In genomic region chr14:99301472-99301871, GRCm38 (mm10) we compare ENCODE assay signal across 18 mouse cellular contexts. TPM values are rescaled to one million over a fixed set of nuclear protein-coding genes. Genes with fewer than 3 reads are reported as not detected.
DNase-seq lines count a peak whose midpoint lies in the region; ATAC-seq and TF ChIP-seq lines count a peak whose summit lies in the region.
"Had no signal": no experiment of that assay in that cellular context is flagged by ENCODE, and none has a peak within 500 bp of the region (broad histone marks: within the 10 kb centered on the region; RNA-seq: fewer than 3 reads in every experiment).

No protein-coding gene starts in this region.

- DNase-seq in forebrain, postnatal 0 days = no peak
- DNase-seq in forebrain, embryonic 10.5 days (ENCODE audit: extremely low spot score, low spot score) = no peak
- DNase-seq in thymus, postnatal 4 days = peak; percentile 23
- DNase-seq in thymus, adult 18-20 months = no peak
- peak; percentile 25 for DNase-seq in urinary bladder, postnatal 25 days (ENCODE audit: low spot score)
- no peak for DNase-seq in cerebellum, adult 8-10 months
- DNase-seq: B cell, adult 2 months; cerebellum, postnatal 14 days; gastrocnemius, adult 2 months; spleen, adult 18-20 months had no signal

- 0 out of 2 replicates have a peak, but pooled peaks cover 4% of the 10 kb centered on the region for H3K4me1 ChIP-seq in forebrain, postnatal 0 days (ENCODE audit: insufficient read depth)
- H3K4me1 ChIP-seq in forebrain, embryonic 10.5 days = peaks cover 43% of the 10 kb centered on the region
- no peaks in the 10 kb centered on the region; the same call in none of the 2 replicates for H3K4me1 ChIP-seq in intestine, embryonic 16.5 days (ENCODE audit: control insufficient read depth, insufficient read depth, low read length)
- H3K4me1 ChIP-seq in midbrain, embryonic 13.5 days (replicated peaks) = peaks cover 15% of the 10 kb centered on the region

- ATAC-seq in forebrain, postnatal 0 days = no peak
- ATAC-seq in intestine, embryonic 16.5 days = peak; percentile 5
- ATAC-seq in midbrain, embryonic 13.5 days = no peak
- ATAC-seq: midbrain, embryonic 15.5 days had no signal

- no peak overlapping the region for H3K27ac ChIP-seq in forebrain, postnatal 0 days (ENCODE audit: low read depth, low read length)
- no peak overlapping the region for H3K27ac ChIP-seq in forebrain, embryonic 10.5 days
- H3K27ac ChIP-seq in intestine, embryonic 16.5 days (ENCODE audit: low read length) = peak overlapping the region; percentile 64
- H3K27ac ChIP-seq in midbrain, embryonic 13.5 days = no peak overlapping the region
- H3K27ac ChIP-seq: gastrocnemius, adult 2 months; hindbrain, embryonic 13.5 days; kidney, postnatal 0 days; liver, embryonic 14.5 days; midbrain, embryonic 15.5 days; neural tube, embryonic 15.5 days had no signal

- no peaks in the 10 kb centered on the region for H3K9me3 ChIP-seq in forebrain, postnatal 0 days (ENCODE audit: low read length)
- H3K9me3 ChIP-seq in forebrain, embryonic 10.5 days = no peaks in the 10 kb centered on the region
- no peaks in the 10 kb centered on the region for H3K9me3 ChIP-seq in intestine, embryonic 16.5 days (ENCODE audit: control insufficient read depth, low read length)
- no peaks in the 10 kb centered on the region for H3K9me3 ChIP-seq in midbrain, embryonic 13.5 days
- H3K9me3 ChIP-seq: hindbrain, embryonic 13.5 days; midbrain, embryonic 15.5 days; neural tube, embryonic 15.5 days had no signal

- peak; percentile 44 for TF ChIP-seq CTCF in forebrain, postnatal 0 days (IDR thresholded peaks at IDR 0.05; ENCODE audit: low read depth)

- 69% methylated on average over 11 of the region's 11 CpGs for WGBS in forebrain, postnatal 0 days
- WGBS in forebrain, embryonic 10.5 days = 63% methylated on average over 11 of the region's 11 CpGs
- WGBS in intestine, embryonic 16.5 days = 52% methylated on average over 11 of the region's 11 CpGs
- WGBS in midbrain, embryonic 13.5 days = 70% methylated on average over 11 of the region's 11 CpGs

- H3K4me2 ChIP-seq in forebrain, postnatal 0 days (ENCODE audit: low read depth) = 0 out of 2 replicates have a peak overlapping the region, but pooled peaks have one; percentile 91
- H3K4me2 ChIP-seq in intestine, embryonic 16.5 days (ENCODE audit: low read depth, low read length) = peak overlapping the region; percentile 51
- no peak overlapping the region for H3K4me2 ChIP-seq in midbrain, embryonic 13.5 days (replicated peaks)
- H3K4me2 ChIP-seq: heart, embryonic 11.5 days; hindbrain, embryonic 13.5 days; midbrain, embryonic 15.5 days; neural tube, embryonic 15.5 days had no signal

- H3K27me3 ChIP-seq in forebrain, postnatal 0 days (ENCODE audit: insufficient read depth, low read length) = peaks cover 4% of the 10 kb centered on the region; the same call in 1 of the 2 replicates
- H3K27me3 ChIP-seq in forebrain, embryonic 10.5 days (ENCODE audit: poor library complexity, severe bottlenecking) = peaks cover 55% of the 10 kb centered on the region
- H3K27me3 ChIP-seq in intestine, embryonic 16.5 days (replicated peaks; ENCODE audit: control insufficient read depth, insufficient read depth, low read length) = no peaks in the 10 kb centered on the region
- H3K27me3 ChIP-seq in midbrain, embryonic 13.5 days = peaks cover 41% of the 10 kb centered on the region

- H3K36me3 ChIP-seq in forebrain, postnatal 0 days (ENCODE audit: insufficient read depth) = peaks cover 3% of the 10 kb centered on the region; the same call in 1 of the 2 replicates
- no peaks in the 10 kb centered on the region for H3K36me3 ChIP-seq in forebrain, embryonic 10.5 days (replicated peaks)
- no peaks in the 10 kb centered on the region for H3K36me3 ChIP-seq in intestine, embryonic 16.5 days (ENCODE audit: control insufficient read depth, insufficient read depth, low read length)
- no peaks in the 10 kb centered on the region for H3K36me3 ChIP-seq in midbrain, embryonic 13.5 days
- H3K36me3 ChIP-seq: hindbrain, embryonic 13.5 days; midbrain, embryonic 15.5 days; neural tube, embryonic 15.5 days had no signal

- H3K9ac ChIP-seq in forebrain, postnatal 0 days = no peak overlapping the region
- peak overlapping the region; percentile 95 for H3K9ac ChIP-seq in intestine, embryonic 16.5 days (ENCODE audit: low read depth, low read length)
- no peak overlapping the region for H3K9ac ChIP-seq in midbrain, embryonic 13.5 days (replicated peaks)
- H3K9ac ChIP-seq: hindbrain, embryonic 13.5 days; liver, embryonic 14.5 days; midbrain, embryonic 15.5 days; neural tube, embryonic 15.5 days had no signal

- H3K4me3 ChIP-seq in forebrain, postnatal 0 days (ENCODE audit: low read depth, low read length) = no peak overlapping the region
- no peak overlapping the region for H3K4me3 ChIP-seq in forebrain, embryonic 10.5 days
- peak overlapping the region; percentile 85 for H3K4me3 ChIP-seq in intestine, embryonic 16.5 days (ENCODE audit: low read length)
- no peak overlapping the region for H3K4me3 ChIP-seq in midbrain, embryonic 13.5 days (replicated peaks)
- H3K4me3 ChIP-seq: midbrain, embryonic 15.5 days; neural tube, embryonic 15.5 days had no signal

RNA-seq across cellular contexts. Expression of gene Klf5, which starts 3.0 kb away (rescaled TPM):
- total RNA-seq in forebrain, postnatal 0 days (2014; rRNA removed) = 5.5 and 6.2 TPM in 2 replicates
- polyA plus RNA-seq in forebrain, postnatal 0 days (2015; fragmentation: Nextera tagmentation; extraction: Ambion mirVana) = 9.7 and 12.1 TPM in 2 replicates
- 1.0 and 1.1 TPM in 2 replicates for polyA plus RNA-seq in forebrain, embryonic 10.5 days (2016; fragmentation: Nextera tagmentation; extraction: Ambion mirVana)
- 75.3 and 80.9 TPM in 2 replicates for polyA plus RNA-seq in intestine, embryonic 16.5 days (2015; fragmentation: Nextera tagmentation; extraction: Ambion mirVana)
- polyA plus RNA-seq in midbrain, embryonic 13.5 days (2015; fragmentation: Nextera tagmentation; extraction: Ambion mirVana) = 2.4 TPM in 2 replicates

Comparison
In these comparisons a context has a peak if more than half of its experiments do, and no peak if none do; other contexts are left out.
1. DNase-seq: peak in thymus, postnatal 4 days (single experiment) and urinary bladder, postnatal 25 days (single experiment); none in forebrain, postnatal 0 days (single experiment), forebrain, embryonic 10.5 days (single experiment), thymus, adult 18-20 months (0 of 2) and cerebellum, adult 8-10 months (single experiment).